Mouse (Mus musculus): ENCODE data around the gene Rnf215.

DNA sequence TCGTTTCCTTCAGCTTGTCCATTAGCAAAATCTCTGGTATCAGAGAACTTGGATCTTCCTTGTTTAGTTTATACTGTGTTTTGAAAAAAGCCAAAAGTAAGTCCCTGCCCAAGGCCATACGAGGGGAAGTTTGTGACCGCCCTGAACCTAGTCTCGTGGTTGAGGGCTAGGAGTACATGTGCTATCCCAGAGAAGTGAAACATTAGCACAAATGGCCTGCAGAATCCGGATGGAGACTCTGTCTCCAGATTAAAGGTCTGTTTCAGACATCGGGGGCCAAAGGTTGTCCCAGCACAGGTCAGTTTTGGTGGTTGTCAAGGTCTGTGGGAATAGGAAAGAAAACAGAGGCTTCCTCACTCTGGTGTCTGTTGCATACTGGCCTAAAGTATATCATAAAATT is 54.2 kb downstream of the Rnf215 start:
- TF ChIP-seq CTCF (IDR thresholded peaks at IDR 0.05; ENCODE audit: low read depth) (no peak), EP300 (IDR thresholded peaks at IDR 0.05; ENCODE audit: low read depth) (no peak)
